Comparison of ENCODE assay signal across 20 mouse cellular contexts in the genomic region with DNA sequence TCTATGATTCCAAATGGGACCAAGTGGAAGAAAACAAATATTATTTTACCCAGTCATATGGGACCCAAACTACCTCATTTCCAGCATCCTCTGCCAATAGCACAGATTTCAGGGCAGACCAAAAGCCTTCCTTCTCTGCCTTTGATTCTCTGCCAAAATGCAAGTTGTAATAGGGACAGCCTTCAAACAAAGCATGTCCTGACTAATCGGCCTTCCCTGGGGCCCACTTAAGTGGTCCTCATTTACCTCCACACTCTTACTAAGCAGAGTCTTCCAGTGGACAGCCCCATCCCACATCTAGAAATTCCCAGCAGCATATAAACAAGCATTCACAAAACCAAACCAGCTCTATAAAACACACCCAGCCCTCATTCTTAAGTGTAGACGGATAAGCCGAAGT. TPM values are rescaled to one million over a fixed set of nuclear protein-coding genes. Genes with fewer than 3 reads are reported as not detected.
"Had no signal": no experiment of that assay in that cellular context is flagged by ENCODE, and none has a peak within 500 bp of the region (broad histone marks: within the 10 kb centered on the region; RNA-seq: fewer than 3 reads in every experiment).

No protein-coding gene starts in this region.

- H3K9ac ChIP-seq: liver, embryonic 14.5 days; neural tube, embryonic 15.5 days had no signal

- H3K4me1 ChIP-seq: midbrain, embryonic 10.5 days had no signal

- H3K4me2 ChIP-seq: neural tube, embryonic 15.5 days had no signal

- H3K4me3 ChIP-seq: left cerebral cortex, adult 2 months; midbrain, embryonic 10.5 days; myocyte; neural tube, embryonic 15.5 days had no signal

- ATAC-seq: lung, postnatal 0 days had no signal

- H3K27ac ChIP-seq: left cerebral cortex, adult 2 months; liver, embryonic 14.5 days; midbrain, embryonic 10.5 days; neural tube, embryonic 15.5 days; stomach, postnatal 0 days had no signal

- H3K27me3 ChIP-seq: neural tube, embryonic 15.5 days had no signal

- H3K36me3 ChIP-seq: midbrain, embryonic 10.5 days; neural tube, embryonic 15.5 days had no signal

- DNase-seq: kidney, postnatal 10 days; kidney, postnatal 4 days; lung, adult 18-20 months; lung, postnatal 4 days; midbrain, embryonic 14.5 days had no signal

- H3K9me3 ChIP-seq: midbrain, embryonic 10.5 days; neural tube, embryonic 15.5 days had no signal

RNA-seq across cellular contexts. Expression of gene Izumo1r, which starts 6.6 kb away (rescaled TPM):
- total RNA-seq: layer of hippocampus, adult 8-10 months; layer of hippocampus, postnatal 14 days; left cerebral cortex, adult 2 months; left cerebral cortex, postnatal 14 days; liver, adult 2 months had no signal
- polyA plus RNA-seq: limb, embryonic 11.5 days; liver, embryonic 14.5 days; midbrain, embryonic 10.5 days; midbrain, embryonic 14.5 days; myocyte; neural tube, embryonic 11.5 days; neural tube, embryonic 15.5 days; stomach, postnatal 0 days had no signal

RNA-seq across cellular contexts. Expression of gene Gpr83, which starts 37.1 kb away (rescaled TPM):
- total RNA-seq: liver, adult 2 months; megakaryocyte, adult 5-6 weeks had no signal
- polyA plus RNA-seq: liver, adult 2 months; liver, embryonic 14.5 days; myocyte; urinary bladder, adult 2 months had no signal
